Mouse (Mus musculus) cerebellum, adult 8-10 months (tissue): Measurements from ENCODE around the gene 5730507C01Rik.
"Not testable (repeated sequence)": the region's sequence is repeated elsewhere in the genome, so short reads cannot be mapped to it uniquely, and the experiment has no call there.

Experiments used
- DNase-seq: peaks from one replicate; pipeline ENCODE4 v3.0.0; 2022

The 5730507C01Rik gene

GRCm38 (mm10) chr12:18514171-18514570, at the start of gene 5730507C01Rik:
Gene 5730507C01Rik (plus strand): TSS chr12:18514510.
- no peak for DNase-seq

- DNase-seq: not testable (repeated sequence)
Measured at GRCm38 (mm10) chr12:18514616-18515015, 306 bp downstream of the 5730507C01Rik start.

DNA sequence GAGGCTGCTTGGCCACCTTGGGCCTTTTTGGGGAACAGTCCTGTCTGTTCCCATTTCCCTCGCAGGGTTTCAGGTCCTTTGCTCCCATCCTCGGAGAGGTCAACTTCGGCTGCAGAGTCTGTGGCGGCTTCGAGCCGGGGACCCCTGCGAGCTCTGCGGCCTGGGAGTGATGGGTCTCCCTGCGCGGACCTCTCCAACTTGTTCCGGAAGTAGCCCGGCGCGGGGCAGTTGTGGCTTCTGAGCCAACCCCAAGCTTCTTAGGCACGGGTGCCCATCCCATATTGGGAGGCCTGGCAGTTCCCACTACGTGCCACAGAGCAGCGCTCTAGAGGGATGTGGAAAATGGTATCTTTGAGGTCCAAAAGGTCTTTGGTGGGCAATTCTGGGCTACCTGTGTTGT, 767 bp downstream of the 5730507C01Rik start:
- not testable (repeated sequence) for DNase-seq
